ENCODE assay signal across 8 mouse cellular contexts in the genomic region with DNA sequence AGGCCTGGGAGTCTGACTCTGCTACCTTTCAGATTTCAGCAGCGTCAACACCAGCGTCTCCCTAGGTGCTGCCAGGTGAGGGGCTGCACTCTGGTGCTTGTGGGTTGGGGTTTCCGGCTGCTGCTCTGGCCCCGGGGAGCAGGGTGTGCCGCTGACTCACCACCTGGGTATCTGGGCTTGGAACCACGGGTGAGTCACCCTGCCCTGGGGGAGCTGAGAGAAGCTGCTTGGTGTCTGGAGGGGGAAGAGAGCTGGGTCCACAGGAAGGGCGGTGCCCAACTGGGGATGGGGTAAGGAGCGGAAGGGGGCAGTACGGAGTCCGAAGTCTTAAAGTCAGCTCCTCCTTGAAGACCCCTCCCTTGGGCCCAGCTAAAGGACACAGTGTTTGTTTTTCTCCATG. TPM values are rescaled to one million over a fixed set of nuclear protein-coding genes. Genes with fewer than 3 reads are reported as not detected.
DNase-seq lines count a peak whose midpoint lies in the region; ATAC-seq and TF ChIP-seq lines count a peak whose summit lies in the region.

No protein-coding gene starts in this region.

- peak; percentile 59 for ATAC-seq in embryonic facial prominence, embryonic 14.5 days (ENCODE audit: low read depth)
- ATAC-seq in intestine, embryonic 14.5 days (replicated peaks; ENCODE audit: low FRiP score, low TSS enrichment, low read depth) = peak; percentile 79
- peak; percentile 86 for ATAC-seq in lung, embryonic 16.5 days (ENCODE audit: low read depth)
- ATAC-seq in stomach, embryonic 15.5 days (ENCODE audit: insufficient read depth, low FRiP score, low read depth) = peak; percentile 83

- DNase-seq in layer of hippocampus, adult 2 months (ENCODE audit: low spot score in 2 of 2) = no peak
- no peak for DNase-seq in layer of hippocampus, postnatal 36 days
- DNase-seq in embryonic facial prominence, embryonic 14.5 days (ENCODE audit: low spot score) = peak; percentile 77
- peak; percentile 73 for DNase-seq in intestine, embryonic 14.5 days (ENCODE audit: low spot score)
- no peak for DNase-seq in cerebellum, adult 11-12 months
- no peak for DNase-seq in layer of hippocampus, postnatal 25 days (ENCODE audit: extremely low spot score in 1 of 2, low spot score in 1 of 2)

- H3K9ac ChIP-seq in embryonic facial prominence, embryonic 14.5 days (ENCODE audit: low read depth, low read length) = no peak overlapping the region
- no peak overlapping the region for H3K9ac ChIP-seq in intestine, embryonic 14.5 days (ENCODE audit: low read length)
- peak overlapping the region; percentile 7; the same call in 1 of the 2 replicates for H3K9ac ChIP-seq in lung, embryonic 16.5 days (ENCODE audit: low read length)
- no peak overlapping the region for H3K9ac ChIP-seq in stomach, embryonic 15.5 days

- WGBS in embryonic facial prominence, embryonic 14.5 days = 65% methylated on average over 8 of the region's 10 CpGs
- WGBS in intestine, embryonic 14.5 days = 50% methylated on average over 10 of the region's 10 CpGs
- 40% methylated on average over 10 of the region's 10 CpGs for WGBS in lung, embryonic 16.5 days
- WGBS in stomach, embryonic 15.5 days = 45% methylated on average over 10 of the region's 10 CpGs

- no peak overlapping the region for H3K4me2 ChIP-seq in embryonic facial prominence, embryonic 14.5 days (ENCODE audit: low read depth, low read length)
- H3K4me2 ChIP-seq in intestine, embryonic 14.5 days (ENCODE audit: low read length) = no peak overlapping the region
- no peak overlapping the region for H3K4me2 ChIP-seq in lung, embryonic 16.5 days (ENCODE audit: low read depth, low read length)
- H3K4me2 ChIP-seq in stomach, embryonic 15.5 days = peak overlapping the region; percentile 13; the same call in 1 of the 2 replicates

- no peak for TF ChIP-seq CTCF in layer of hippocampus, adult 2 months (conservative IDR thresholded peaks at IDR 0.05)

- no peaks in the 10 kb centered on the region for H3K36me3 ChIP-seq in embryonic facial prominence, embryonic 14.5 days (ENCODE audit: control insufficient read depth, insufficient read depth, low read length)
- no peaks in the 10 kb centered on the region for H3K36me3 ChIP-seq in intestine, embryonic 14.5 days (ENCODE audit: control insufficient read depth, insufficient read depth, low read length)
- H3K36me3 ChIP-seq in lung, embryonic 16.5 days (ENCODE audit: control insufficient read depth, insufficient read depth, low read length) = no peaks in the 10 kb centered on the region
- H3K36me3 ChIP-seq in stomach, embryonic 15.5 days = no peaks in the 10 kb centered on the region

- peak overlapping the region; percentile 58 for H3K27ac ChIP-seq in layer of hippocampus, adult 2 months
- peak overlapping the region; percentile 53; the same call in 1 of the 2 replicates for H3K27ac ChIP-seq in embryonic facial prominence, embryonic 14.5 days (replicated peaks; ENCODE audit: low read depth, low read length)
- peak overlapping the region; percentile 69 for H3K27ac ChIP-seq in intestine, embryonic 14.5 days (ENCODE audit: low read depth)
- H3K27ac ChIP-seq in lung, embryonic 16.5 days (ENCODE audit: low read length) = peak overlapping the region; percentile 81
- peak overlapping the region; percentile 89 for H3K27ac ChIP-seq in stomach, embryonic 15.5 days

- no peaks in the 10 kb centered on the region for H3K27me3 ChIP-seq in embryonic facial prominence, embryonic 14.5 days (replicated peaks; ENCODE audit: control insufficient read depth, insufficient read depth, low read length)
- H3K27me3 ChIP-seq in intestine, embryonic 14.5 days (replicated peaks; ENCODE audit: control insufficient read depth, insufficient read depth, low read length) = no peaks in the 10 kb centered on the region
- no peaks in the 10 kb centered on the region for H3K27me3 ChIP-seq in lung, embryonic 16.5 days (ENCODE audit: control insufficient read depth, insufficient read depth, low read depth, low read length)
- no peaks in the 10 kb centered on the region for H3K27me3 ChIP-seq in stomach, embryonic 15.5 days (replicated peaks)

- no peak overlapping the region for H3K4me3 ChIP-seq in layer of hippocampus, adult 2 months
- no peak overlapping the region for H3K4me3 ChIP-seq in embryonic facial prominence, embryonic 14.5 days (ENCODE audit: low read depth, low read length)
- no peak overlapping the region for H3K4me3 ChIP-seq in intestine, embryonic 14.5 days (ENCODE audit: low read depth, low read length)
- H3K4me3 ChIP-seq in lung, embryonic 16.5 days (ENCODE audit: low read length) = no peak overlapping the region
- H3K4me3 ChIP-seq in stomach, embryonic 15.5 days (replicated peaks) = no peak overlapping the region

- no peaks in the 10 kb centered on the region for H3K4me1 ChIP-seq in embryonic facial prominence, embryonic 14.5 days (ENCODE audit: control insufficient read depth, insufficient read depth, low read length)
- H3K4me1 ChIP-seq in intestine, embryonic 14.5 days (replicated peaks; ENCODE audit: control insufficient read depth, insufficient read depth, low read length) = peaks cover 7% of the 10 kb centered on the region
- peaks cover 5% of the 10 kb centered on the region; the same call in 1 of the 2 replicates for H3K4me1 ChIP-seq in lung, embryonic 16.5 days (replicated peaks; ENCODE audit: control insufficient read depth, insufficient read depth, low read length)
- H3K4me1 ChIP-seq in stomach, embryonic 15.5 days = peaks cover 33% of the 10 kb centered on the region

- H3K9me3 ChIP-seq in embryonic facial prominence, embryonic 14.5 days (ENCODE audit: control insufficient read depth, low read length) = 0 out of 2 replicates have a peak, but pooled peaks cover 4% of the 10 kb centered on the region
- H3K9me3 ChIP-seq in intestine, embryonic 14.5 days (ENCODE audit: control insufficient read depth, low read length) = no peaks in the 10 kb centered on the region
- H3K9me3 ChIP-seq in lung, embryonic 16.5 days (ENCODE audit: control insufficient read depth, low read length) = no peaks in the 10 kb centered on the region
- no peaks in the 10 kb centered on the region for H3K9me3 ChIP-seq in stomach, embryonic 15.5 days

RNA-seq across cellular contexts. Expression of a gene that starts 3.1 kb away (rescaled TPM):
- total RNA-seq in layer of hippocampus, adult 2 months (2021) = not detected
- total RNA-seq in layer of hippocampus, postnatal 36 days (2021) = not detected
- not detected in 2 replicates for polyA plus RNA-seq in embryonic facial prominence, embryonic 14.5 days (2014; fragmentation: Nextera tagmentation; extraction: Ambion mirVana)
- not detected in 2 replicates for polyA plus RNA-seq in intestine, embryonic 14.5 days (2014; fragmentation: Nextera tagmentation; extraction: Ambion mirVana)
- not detected in 2 replicates for polyA plus RNA-seq in lung, embryonic 16.5 days (2015; fragmentation: Nextera tagmentation; extraction: Ambion mirVana)
- polyA plus RNA-seq in stomach, embryonic 15.5 days (2015; fragmentation: Nextera tagmentation; extraction: Ambion mirVana) = not detected in 2 replicates
- not detected for total RNA-seq in layer of hippocampus, postnatal 25 days (2021)

RNA-seq across cellular contexts. Expression of a gene that starts 14.8 kb away (rescaled TPM):
- total RNA-seq in layer of hippocampus, adult 2 months (2021) = not detected
- total RNA-seq in layer of hippocampus, postnatal 36 days (2021) = not detected
- polyA plus RNA-seq in embryonic facial prominence, embryonic 14.5 days (2014; fragmentation: Nextera tagmentation; extraction: Ambion mirVana) = not detected in 2 replicates
- not detected in 2 replicates for polyA plus RNA-seq in intestine, embryonic 14.5 days (2014; fragmentation: Nextera tagmentation; extraction: Ambion mirVana)
- not detected in 2 replicates for polyA plus RNA-seq in lung, embryonic 16.5 days (2015; fragmentation: Nextera tagmentation; extraction: Ambion mirVana)
- polyA plus RNA-seq in stomach, embryonic 15.5 days (2015; fragmentation: Nextera tagmentation; extraction: Ambion mirVana) = not detected in 2 replicates
- total RNA-seq in layer of hippocampus, postnatal 25 days (2021) = not detected

RNA-seq across cellular contexts. Expression of a gene that starts 16.7 kb away (rescaled TPM):
- total RNA-seq in layer of hippocampus, adult 2 months (2021) = 1 to 10 TPM; 3.4 to 5.7 TPM
- 1 to 10 TPM; 2.7 to 3.8 TPM for total RNA-seq in layer of hippocampus, postnatal 36 days (2021)
- polyA plus RNA-seq in embryonic facial prominence, embryonic 14.5 days (2014; fragmentation: Nextera tagmentation; extraction: Ambion mirVana) = 16.8 and 22.9 TPM in 2 replicates
- polyA plus RNA-seq in intestine, embryonic 14.5 days (2014; fragmentation: Nextera tagmentation; extraction: Ambion mirVana) = 4.1 and 5.3 TPM in 2 replicates
- 12.1 and 12.8 TPM in 2 replicates for polyA plus RNA-seq in lung, embryonic 16.5 days (2015; fragmentation: Nextera tagmentation; extraction: Ambion mirVana)
- 13.0 and 13.6 TPM in 2 replicates for polyA plus RNA-seq in stomach, embryonic 15.5 days (2015; fragmentation: Nextera tagmentation; extraction: Ambion mirVana)
- total RNA-seq in layer of hippocampus, postnatal 25 days (2021) = 1 to 10 TPM; 4.1 to 6.5 TPM

RNA-seq across cellular contexts. Expression of a gene that starts 21.4 kb away (rescaled TPM):
- not detected for total RNA-seq in layer of hippocampus, adult 2 months (2021)
- total RNA-seq in layer of hippocampus, postnatal 36 days (2021) = not detected
- 1.6 TPM in 1 of 2 replicates, not detected in the other for polyA plus RNA-seq in embryonic facial prominence, embryonic 14.5 days (2014; fragmentation: Nextera tagmentation; extraction: Ambion mirVana)
- polyA plus RNA-seq in intestine, embryonic 14.5 days (2014; fragmentation: Nextera tagmentation; extraction: Ambion mirVana) = 5.1 and 8.6 TPM in 2 replicates
- polyA plus RNA-seq in lung, embryonic 16.5 days (2015; fragmentation: Nextera tagmentation; extraction: Ambion mirVana) = not detected in 2 replicates
- polyA plus RNA-seq in stomach, embryonic 15.5 days (2015; fragmentation: Nextera tagmentation; extraction: Ambion mirVana) = 4.5 and 6.5 TPM in 2 replicates
- not detected for total RNA-seq in layer of hippocampus, postnatal 25 days (2021)

RNA-seq across cellular contexts. Expression of a gene that starts 25.8 kb away (rescaled TPM):
- total RNA-seq in layer of hippocampus, adult 2 months (2021) = 10 to 100 TPM; 18.4 to 21.8 TPM
- 10 to 100 TPM; 18.8 to 23.5 TPM for total RNA-seq in layer of hippocampus, postnatal 36 days (2021)
- polyA plus RNA-seq in embryonic facial prominence, embryonic 14.5 days (2014; fragmentation: Nextera tagmentation; extraction: Ambion mirVana) = 190 and 334 TPM in 2 replicates
- polyA plus RNA-seq in intestine, embryonic 14.5 days (2014; fragmentation: Nextera tagmentation; extraction: Ambion mirVana) = 359 and 401 TPM in 2 replicates
- polyA plus RNA-seq in lung, embryonic 16.5 days (2015; fragmentation: Nextera tagmentation; extraction: Ambion mirVana) = 184 and 203 TPM in 2 replicates
- 503 and 642 TPM in 2 replicates for polyA plus RNA-seq in stomach, embryonic 15.5 days (2015; fragmentation: Nextera tagmentation; extraction: Ambion mirVana)
- total RNA-seq in layer of hippocampus, postnatal 25 days (2021) = 10 to 100 TPM; 23.1 to 24.9 TPM

Comparison
In these comparisons a context has a peak if more than half of its experiments do, and no peak if none do; other contexts are left out.
1. DNase-seq: peak in embryonic facial prominence, embryonic 14.5 days (single experiment) and intestine, embryonic 14.5 days (single experiment); none in layer of hippocampus, adult 2 months (0 of 2), layer of hippocampus, postnatal 36 days (0 of 2), cerebellum, adult 11-12 months (single experiment) and layer of hippocampus, postnatal 25 days (0 of 2).
2. Peak in every context shown above with its lines, with median percentiles within 50 percentile points of each other: H3K27ac ChIP-seq and ATAC-seq.